Mouse (Mus musculus): ENCODE data around the gene Siglec1. TPM values are rescaled to one million over a fixed set of nuclear protein-coding genes. Genes with fewer than 3 reads are reported as not detected.
A peak's percentile ranks its signal among the peaks of the same experiment; 100 is the strongest.

Siglec1 gene
- polyA plus RNA-seq (2014; fragmentation: Nextera tagmentation; extraction: Ambion mirVana) = 0.22 and 0.48 TPM in 2 replicates

- H3K36me3 ChIP-seq (ENCODE audit: control insufficient read depth, insufficient read depth, low read length) = no peaks in the 10 kb centered on the region
- ATAC-seq (ENCODE audit: insufficient number of reproducible peaks, insufficient read depth, low FRiP score, low read depth) = no peak
- no peaks in the 10 kb centered on the region for H3K4me1 ChIP-seq (ENCODE audit: control insufficient read depth, insufficient read depth, low read length)
- H3K4me2 ChIP-seq (replicated peaks; ENCODE audit: low read depth, low read length) = no peak within 1 kb of the TSS
- no peak within 1 kb of the TSS for H3K4me3 ChIP-seq (ENCODE audit: low read depth, low read length)
- WGBS = 79% methylated on average over 11 of the region's 11 CpGs
- no peak within 1 kb of the TSS for H3K27ac ChIP-seq (ENCODE audit: low read length)
- H3K27me3 ChIP-seq (ENCODE audit: control insufficient read depth, insufficient read depth, low read length) = no peaks in the 10 kb centered on the region
- H3K9me3 ChIP-seq (ENCODE audit: control insufficient read depth, low read depth, low read length) = no peaks in the 10 kb centered on the region
- no peak within 1 kb of the TSS for H3K9ac ChIP-seq (replicated peaks; ENCODE audit: low read depth, low read length)
Observed at GRCm38 (mm10) chr2:131086667-131087390, at the start of gene Siglec1. Siglec1 (minus strand) TSS chr2:131086765.

- H3K27me3 ChIP-seq (ENCODE audit: control insufficient read depth, insufficient read depth, low read length) = no peaks in the 10 kb centered on the region
- H3K9me3 ChIP-seq (ENCODE audit: control insufficient read depth, low read depth, low read length) = no peaks in the 10 kb centered on the region
- H3K4me2 ChIP-seq (replicated peaks; ENCODE audit: low read depth, low read length) = no peak overlapping the region
- 56% methylated on average over 11 of the region's 11 CpGs for WGBS
- no peak overlapping the region for H3K4me3 ChIP-seq (ENCODE audit: low read depth, low read length)
- peaks cover 46% of the 10 kb centered on the region for H3K36me3 ChIP-seq (ENCODE audit: control insufficient read depth, insufficient read depth, low read length)
- H3K4me1 ChIP-seq (ENCODE audit: control insufficient read depth, insufficient read depth, low read length) = no peaks in the 10 kb centered on the region
- H3K27ac ChIP-seq (ENCODE audit: low read length) = no peak overlapping the region
- ATAC-seq (ENCODE audit: insufficient number of reproducible peaks, insufficient read depth, low FRiP score, low read depth) = peak; percentile 81; the same call in 1 of the 2 replicates
- no peak overlapping the region for H3K9ac ChIP-seq (replicated peaks; ENCODE audit: low read depth, low read length)
Observed at GRCm38 (mm10) chr2:131135521-131136139, 49.1 kb upstream of the Siglec1 start.

GRCm38 (mm10) chr2:131134826-131135400, 48.3 kb upstream of the Siglec1 start:
- 0 out of 2 replicates have a peak, but pooled peaks have one; percentile 24 for ATAC-seq (ENCODE audit: insufficient number of reproducible peaks, insufficient read depth, low FRiP score, low read depth)
- H3K27ac ChIP-seq (ENCODE audit: low read length) = peak overlapping the region; percentile 7; the same call in 1 of the 2 replicates
- H3K36me3 ChIP-seq (ENCODE audit: control insufficient read depth, insufficient read depth, low read length) = peaks cover 44% of the 10 kb centered on the region
- 79% methylated on average over 8 of the region's 8 CpGs for WGBS
- H3K4me2 ChIP-seq (replicated peaks; ENCODE audit: low read depth, low read length) = no peak overlapping the region
- no peak overlapping the region for H3K9ac ChIP-seq (replicated peaks; ENCODE audit: low read depth, low read length)
- H3K4me3 ChIP-seq (ENCODE audit: low read depth, low read length) = no peak overlapping the region
- H3K4me1 ChIP-seq (ENCODE audit: control insufficient read depth, insufficient read depth, low read length) = no peaks in the 10 kb centered on the region
- no peaks in the 10 kb centered on the region for H3K27me3 ChIP-seq (ENCODE audit: control insufficient read depth, insufficient read depth, low read length)
- H3K9me3 ChIP-seq (ENCODE audit: control insufficient read depth, low read depth, low read length) = no peaks in the 10 kb centered on the region

GRCm38 (mm10) chr2:131134381-131134780, 47.8 kb upstream of the Siglec1 start:
- ATAC-seq (ENCODE audit: insufficient number of reproducible peaks, insufficient read depth, low FRiP score, low read depth) = no peak
- H3K4me2 ChIP-seq (replicated peaks; ENCODE audit: low read depth, low read length) = no peak overlapping the region
- H3K4me3 ChIP-seq (ENCODE audit: low read depth, low read length) = no peak overlapping the region
- H3K36me3 ChIP-seq (ENCODE audit: control insufficient read depth, insufficient read depth, low read length) = peaks cover 43% of the 10 kb centered on the region
- H3K27ac ChIP-seq (ENCODE audit: low read length) = peak overlapping the region; percentile 28; the same call in 1 of the 2 replicates
- no peaks in the 10 kb centered on the region for H3K27me3 ChIP-seq (ENCODE audit: control insufficient read depth, insufficient read depth, low read length)
- 60% methylated on average over 1 of the region's 1 CpGs for WGBS
- peaks cover 2% of the 10 kb centered on the region; the same call in 1 of the 2 replicates for H3K4me1 ChIP-seq (ENCODE audit: control insufficient read depth, insufficient read depth, low read length)
- H3K9ac ChIP-seq (replicated peaks; ENCODE audit: low read depth, low read length) = no peak overlapping the region
- H3K9me3 ChIP-seq (ENCODE audit: control insufficient read depth, low read depth, low read length) = no peaks in the 10 kb centered on the region

- peak within 1 kb of the TSS; percentile 28; the same call in 1 of the 2 replicates for H3K27ac ChIP-seq (ENCODE audit: low read length)
- peaks cover 14% of the 10 kb centered on the region for H3K4me1 ChIP-seq (ENCODE audit: control insufficient read depth, insufficient read depth, low read length)
- H3K4me3 ChIP-seq (ENCODE audit: low read depth, low read length) = no peak within 1 kb of the TSS
- H3K4me2 ChIP-seq (replicated peaks; ENCODE audit: low read depth, low read length) = no peak within 1 kb of the TSS
- 79% methylated on average over 9 of the region's 9 CpGs for WGBS
- no peaks in the 10 kb centered on the region for H3K27me3 ChIP-seq (ENCODE audit: control insufficient read depth, insufficient read depth, low read length)
- peaks cover 29% of the 10 kb centered on the region for H3K36me3 ChIP-seq (ENCODE audit: control insufficient read depth, insufficient read depth, low read length)
- ATAC-seq (ENCODE audit: insufficient number of reproducible peaks, insufficient read depth, low FRiP score, low read depth) = no peak
- no peaks in the 10 kb centered on the region for H3K9me3 ChIP-seq (ENCODE audit: control insufficient read depth, low read depth, low read length)
- no peak within 1 kb of the TSS for H3K9ac ChIP-seq (replicated peaks; ENCODE audit: low read depth, low read length)
Observed at GRCm38 (mm10) chr2:131132930-131133547, 46.5 kb upstream of the Siglec1 start, which contains the start of gene Gm11037. Gm11037 (plus strand) TSS chr2:131133497.

- H3K4me3 ChIP-seq (ENCODE audit: low read depth, low read length) = no peak overlapping the region
- H3K27me3 ChIP-seq (ENCODE audit: control insufficient read depth, insufficient read depth, low read length) = no peaks in the 10 kb centered on the region
- H3K27ac ChIP-seq (ENCODE audit: low read length) = no peak overlapping the region
- peaks cover 16% of the 10 kb centered on the region for H3K4me1 ChIP-seq (ENCODE audit: control insufficient read depth, insufficient read depth, low read length)
- H3K36me3 ChIP-seq (ENCODE audit: control insufficient read depth, insufficient read depth, low read length) = peaks cover 23% of the 10 kb centered on the region
- no peak for ATAC-seq (ENCODE audit: insufficient number of reproducible peaks, insufficient read depth, low FRiP score, low read depth)
- 86% methylated on average over 10 of the region's 10 CpGs for WGBS
- no peak overlapping the region for H3K9ac ChIP-seq (replicated peaks; ENCODE audit: low read depth, low read length)
- no peak overlapping the region for H3K4me2 ChIP-seq (replicated peaks; ENCODE audit: low read depth, low read length)
- no peaks in the 10 kb centered on the region for H3K9me3 ChIP-seq (ENCODE audit: control insufficient read depth, low read depth, low read length)
Observed at GRCm38 (mm10) chr2:131132111-131132888, 45.7 kb upstream of the Siglec1 start.

GRCm38 (mm10) chr2:131130849-131131248, 44.3 kb upstream of the Siglec1 start:
- Histone ChIP-seq H3K27ac (ENCODE audit: low read length) (no peak overlapping the region), H3K4me3 (ENCODE audit: low read depth, low read length) (no peak overlapping the region), H3K9me3 (ENCODE audit: control insufficient read depth, low read depth, low read length) (no peaks in the 10 kb centered on the region), H3K9ac (replicated peaks; ENCODE audit: low read depth, low read length) (no peak overlapping the region), H3K27me3 (ENCODE audit: control insufficient read depth, insufficient read depth, low read length) (no peaks in the 10 kb centered on the region), H3K36me3 (ENCODE audit: control insufficient read depth, insufficient read depth, low read length) (peaks cover 17% of the 10 kb centered on the region), H3K4me1 (ENCODE audit: control insufficient read depth, insufficient read depth, low read length) (peaks cover 23% of the 10 kb centered on the region), H3K4me2 (replicated peaks; ENCODE audit: low read depth, low read length) (no peak overlapping the region)
- WGBS = 82% methylated on average over 2 of the region's 2 CpGs
- no peak for ATAC-seq (ENCODE audit: insufficient number of reproducible peaks, insufficient read depth, low FRiP score, low read depth)

Measured in stomach, embryonic 14.5 days (tissue).